Mouse (Mus musculus): Measurements from ENCODE around the gene Ankrd55.
"Not testable (repeated sequence)": the region's sequence is repeated elsewhere in the genome, so short reads cannot be mapped to it uniquely, and the experiment has no call there.

Ankrd55 gene

GRCm38 (mm10) chr13:112293092-112293491 lies 4.8 kb downstream of the Ankrd55 start:
- no peak for DNase-seq (ENCODE audit: low read depth, low spot score)

GRCm38 (mm10) chr13:112294446-112294845 lies 6.2 kb downstream of the Ankrd55 start:
- no peak for DNase-seq (ENCODE audit: low read depth, low spot score)

GRCm38 (mm10) chr13:112297781-112298180 lies 9.5 kb downstream of the Ankrd55 start:
- DNase-seq (ENCODE audit: low read depth, low spot score), result no peak

GRCm38 (mm10) chr13:112303429-112303828 lies 15.2 kb downstream of the Ankrd55 start:
- no peak for DNase-seq (ENCODE audit: low read depth, low spot score)

- no peak for DNase-seq (ENCODE audit: low read depth, low spot score)
Measured at GRCm38 (mm10) chr13:112308672-112309071, 20.4 kb downstream of the Ankrd55 start.

- not testable (repeated sequence) for DNase-seq (ENCODE audit: low read depth, low spot score)
Measured at GRCm38 (mm10) chr13:112311611-112312010, 23.4 kb downstream of the Ankrd55 start.

- no peak for DNase-seq (ENCODE audit: low read depth, low spot score)
Measured at GRCm38 (mm10) chr13:112315442-112315841, 27.2 kb downstream of the Ankrd55 start.

GRCm38 (mm10) chr13:112316622-112317482 lies 28.6 kb downstream of the Ankrd55 start:
- DNase-seq (ENCODE audit: low read depth, low spot score), result no peak

- DNase-seq (ENCODE audit: low read depth, low spot score), result peak; percentile 74
Measured at GRCm38 (mm10) chr13:112318124-112318523, 29.9 kb downstream of the Ankrd55 start.

- no peak for DNase-seq (ENCODE audit: low read depth, low spot score)
Measured at GRCm38 (mm10) chr13:112323591-112324266, 35.5 kb downstream of the Ankrd55 start.

GRCm38 (mm10) chr13:112325126-112325525 lies 36.9 kb downstream of the Ankrd55 start:
- DNase-seq (ENCODE audit: low read depth, low spot score), result no peak

GRCm38 (mm10) chr13:112326403-112326802 lies 38.2 kb downstream of the Ankrd55 start:
- no peak for DNase-seq (ENCODE audit: low read depth, low spot score)

- no peak for DNase-seq (ENCODE audit: low read depth, low spot score)
Measured at GRCm38 (mm10) chr13:112326977-112327376, 38.7 kb downstream of the Ankrd55 start.

GRCm38 (mm10) chr13:112327511-112327910 lies 39.3 kb downstream of the Ankrd55 start:
- no peak for DNase-seq (ENCODE audit: low read depth, low spot score)

- DNase-seq (ENCODE audit: low read depth, low spot score), result no peak
Measured at GRCm38 (mm10) chr13:112330257-112330656, 42.0 kb downstream of the Ankrd55 start.

GRCm38 (mm10) chr13:112330919-112331681 lies 42.8 kb downstream of the Ankrd55 start:
- DNase-seq (ENCODE audit: low read depth, low spot score), result no peak

- DNase-seq (ENCODE audit: low read depth, low spot score), result no peak
Measured at GRCm38 (mm10) chr13:112331682-112332061, 43.4 kb downstream of the Ankrd55 start.

- DNase-seq (ENCODE audit: low read depth, low spot score), result no peak
Measured at GRCm38 (mm10) chr13:112335531-112335930, 47.3 kb downstream of the Ankrd55 start.

- no peak for DNase-seq (ENCODE audit: low read depth, low spot score)
Measured at GRCm38 (mm10) chr13:112337146-112337545, 48.9 kb downstream of the Ankrd55 start.

GRCm38 (mm10) chr13:112340205-112340604 lies 52.0 kb downstream of the Ankrd55 start:
- no peak for DNase-seq (ENCODE audit: low read depth, low spot score)

- no peak for DNase-seq (ENCODE audit: low read depth, low spot score)
Measured at GRCm38 (mm10) chr13:112340761-112341160, 52.5 kb downstream of the Ankrd55 start.

- no peak for DNase-seq (ENCODE audit: low read depth, low spot score)
Measured at GRCm38 (mm10) chr13:112342971-112343627, 54.8 kb downstream of the Ankrd55 start.

All from telencephalon, adult 2 months (tissue).